Mouse (Mus musculus) small intestine, adult 2 months (tissue): ENCODE data around the gene Ppp1r14b. TPM values are rescaled to one million over a fixed set of nuclear protein-coding genes. Genes with fewer than 3 reads are reported as not detected.

Experiments used
- H3K27ac ChIP-seq: fragments of 200-500 bp; 2 replicates; pipeline ENCODE4 v1.5.1; 2012; ENCODE audit warnings: low read depth, low read length, control low read depth, inconsistent platforms; ENCODE audit not compliant: insufficient read depth
- H3K27me3 ChIP-seq: fragments of 200-500 bp; 2 replicates; pipeline ENCODE4 v1.6.1; 2012; ENCODE audit warnings: mild to moderate bottlenecking, moderate library complexity, low read length, inconsistent platforms; ENCODE audit not compliant: control insufficient read depth, insufficient read depth
- H3K36me3 ChIP-seq: fragments of 200-500 bp; 2 replicates; pipeline ENCODE4 v1.6.1; 2012; ENCODE audit warnings: mild to moderate bottlenecking, low read length, control low read depth, inconsistent platforms; ENCODE audit not compliant: control insufficient read depth, insufficient read depth
- H3K4me1 ChIP-seq: fragments of 200-500 bp; 2 replicates; pipeline ENCODE4 v1.6.1; 2012; ENCODE audit warnings: low read length, inconsistent platforms, mixed read lengths; ENCODE audit not compliant: control insufficient read depth, insufficient read depth, insufficient read length
- H3K4me3 ChIP-seq: fragments of 200-500 bp; 2 replicates; pipeline ENCODE4 v1.5.1; 2012; ENCODE audit warnings: low read depth, mild to moderate bottlenecking, control low read depth, inconsistent platforms, low read length, moderate library complexity
- CTCF ChIP-seq: fragments of 200-500 bp; IDR thresholded peaks from 2 replicates; pipeline ENCODE4 v1.5.1; 2012; ENCODE audit warnings: low read depth, mild to moderate bottlenecking, control low read depth, inconsistent platforms, low read length, moderate library complexity, mixed read lengths; ENCODE audit not compliant: insufficient replicate concordance, insufficient read length; ENCODE audit errors: extremely low read depth
- POLR2A ChIP-seq: fragments of 200-500 bp; IDR thresholded peaks from 2 replicates; pipeline ENCODE4 v1.6.1; 2012; ENCODE audit warnings: low read depth, mild to moderate bottlenecking, control low read depth, inconsistent platforms, low read length, moderate library complexity
- WGBS: fragments of 180-500 bp; shearing (Covaris S2); methylation state at CpG from one replicate; pipeline ENCODE4 v1.1.7; 2018; 5-methylcytosine and 5-hydroxymethylcytosine counted together
- polyA plus RNA-seq: library from polyadenylated mRNA; depleted of rRNA; stranded (reverse); fragments of >200 nt; gene quantifications from 2 replicates; pipeline ENCODE4 v1.2.3, GENCODE M21; 2012

The Ppp1r14b gene
- polyA plus RNA-seq, 1 experiment = 100 TPM

DNA sequence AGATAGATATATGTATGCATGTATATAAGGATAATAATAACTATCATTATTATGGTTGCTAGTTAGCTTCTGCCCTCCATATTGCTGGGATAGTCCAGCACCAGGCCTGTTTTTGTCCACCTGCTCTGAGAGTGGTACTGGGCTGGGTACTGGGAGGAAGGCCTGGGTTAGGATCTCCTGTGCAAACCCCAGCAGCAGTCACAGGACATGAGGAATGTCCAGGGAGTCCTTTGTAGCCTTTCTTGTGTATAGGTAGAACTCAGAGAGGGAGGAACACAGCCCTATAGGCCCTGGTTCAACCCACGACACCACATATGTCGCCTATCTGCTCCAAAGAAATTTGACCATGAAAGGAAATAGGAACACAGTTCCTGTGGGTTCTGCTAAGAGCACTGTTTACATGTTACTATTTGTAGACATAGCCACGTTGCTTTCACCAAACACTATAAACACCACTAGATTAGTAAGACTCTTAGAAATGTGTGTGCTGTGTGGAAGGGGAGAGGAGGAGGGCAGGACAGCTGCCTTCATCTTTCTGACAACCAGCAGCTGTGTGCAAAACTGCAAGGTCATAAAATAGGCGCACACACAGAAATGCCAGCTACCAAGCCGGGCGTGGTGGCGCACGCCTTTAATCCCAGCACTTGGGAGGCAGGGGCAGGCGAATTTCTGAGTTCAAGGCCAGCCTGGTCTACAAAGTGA, 32.3 kb downstream of the Ppp1r14b start:
- WGBS = 59% methylated on average over 9 of the region's 9 CpGs
- no peaks in the 10 kb centered on the region for H3K27me3 ChIP-seq
- no peak overlapping the region for H3K4me3 ChIP-seq
- H3K27ac ChIP-seq = peak overlapping the region; percentile 67
- H3K36me3 ChIP-seq = no peaks in the 10 kb centered on the region
- TF ChIP-seq POLR2A = no peak
- TF ChIP-seq CTCF = no peak
- H3K4me1 ChIP-seq = no peaks in the 10 kb centered on the region

GRCm38 (mm10) chr19:7012426-7012825, 37.7 kb downstream of the Ppp1r14b start:
- 34% methylated on average over 4 of the region's 4 CpGs for WGBS

GRCm38 (mm10) chr19:7013984-7014383, 39.2 kb downstream of the Ppp1r14b start:
- no peaks in the 10 kb centered on the region for H3K36me3 ChIP-seq
- no peak overlapping the region for H3K4me3 ChIP-seq
- H3K27me3 ChIP-seq = no peaks in the 10 kb centered on the region
- peaks cover 2% of the 10 kb centered on the region; the same call in 1 of the 2 replicates for H3K4me1 ChIP-seq
- 94% methylated on average over 9 of the region's 9 CpGs for WGBS
- no peak for TF ChIP-seq CTCF
- TF ChIP-seq POLR2A = no peak
- H3K27ac ChIP-seq = no peak overlapping the region

More at GRCm38 (mm10) chr19:7012426-7012825, 37.7 kb downstream of the Ppp1r14b start:
- Histone ChIP-seq H3K27me3 (no peaks in the 10 kb centered on the region), H3K4me1 (peaks cover 2% of the 10 kb centered on the region; the same call in 1 of the 2 replicates), H3K4me3 (no peak overlapping the region), H3K27ac (peak overlapping the region; percentile 52), H3K36me3 (no peaks in the 10 kb centered on the region)
- no peak for TF ChIP-seq CTCF
- TF ChIP-seq POLR2A = no peak

- Histone ChIP-seq H3K36me3 (no peaks in the 10 kb centered on the region), H3K4me3 (no peak overlapping the region), H3K27me3 (no peaks in the 10 kb centered on the region), H3K4me1 (peaks cover 2% of the 10 kb centered on the region; the same call in 1 of the 2 replicates), H3K27ac (no peak overlapping the region)
- no peak for TF ChIP-seq CTCF
- TF ChIP-seq POLR2A = no peak
- WGBS = 90% methylated on average over 20 of the region's 20 CpGs
These were observed 39.8 kb downstream of the Ppp1r14b start for GRCm38 (mm10) chr19:7014481-7015135.

- 74% methylated on average over 12 of the region's 12 CpGs for WGBS
- H3K4me3 ChIP-seq = peak overlapping the region; percentile 44
- peak overlapping the region; percentile 82 for H3K27ac ChIP-seq
- H3K36me3 ChIP-seq = peaks cover 25% of the 10 kb centered on the region
- no peaks in the 10 kb centered on the region for H3K27me3 ChIP-seq
- TF ChIP-seq POLR2A = no peak
- TF ChIP-seq CTCF = no peak
- no peaks in the 10 kb centered on the region for H3K4me1 ChIP-seq
These were observed 43.0 kb downstream of the Ppp1r14b start for GRCm38 (mm10) chr19:7017541-7018457.

DNA sequence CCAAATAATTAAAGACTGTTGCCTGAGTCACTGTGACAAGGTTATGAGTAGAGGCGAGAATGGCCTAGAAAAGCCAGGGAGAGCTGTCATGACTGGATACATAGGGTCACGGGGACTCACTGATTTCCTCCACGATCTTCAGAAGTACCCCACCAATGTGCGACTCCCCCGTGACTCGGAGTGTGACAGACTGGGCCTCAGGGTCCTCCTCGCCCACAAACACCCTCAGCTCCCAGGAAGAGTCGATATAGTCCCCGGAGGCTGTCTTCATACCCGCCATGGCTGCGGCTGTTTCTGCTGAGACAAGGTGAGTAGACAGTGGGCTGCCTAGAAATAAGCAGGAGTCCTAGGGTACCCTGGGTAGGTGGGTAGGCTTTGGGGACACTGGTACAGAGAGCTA, 43.8 kb downstream of the Ppp1r14b start:
- Histone ChIP-seq H3K4me3 (peak overlapping the region; percentile 52), H3K27ac (peak overlapping the region; percentile 82), H3K36me3 (peaks cover 32% of the 10 kb centered on the region), H3K4me1 (no peaks in the 10 kb centered on the region), H3K27me3 (no peaks in the 10 kb centered on the region)
- TF ChIP-seq POLR2A (no peak), CTCF (no peak)
- WGBS = 83% methylated on average over 11 of the region's 11 CpGs
